Mouse (Mus musculus) limb, embryonic 14.5 days (tissue): ENCODE measurements around the gene Aen. TPM values are rescaled to one million over a fixed set of nuclear protein-coding genes. Genes with fewer than 3 reads are reported as not detected.

ENCODE experiments used
- ATAC-seq: fragments of 200-750 bp; cut with Nextera tagmentation; 2 replicates; pipeline ENCODE4 v1.8.0; 2017; ENCODE audit warnings: low read depth, moderate number of reproducible peaks, moderate TSS enrichment; ENCODE audit not compliant: low FRiP score
- DNase-seq: peaks from one replicate; pipeline ENCODE4 v3.0.0-alpha.2; 2015; ENCODE audit warnings: low spot score
- H3K27ac ChIP-seq: fragments of 300-500 bp; sonication (generic); replicated peaks from 2 replicates; pipeline ENCODE4 v1.5.1; 2014; ENCODE audit warnings: low read depth, mild to moderate bottlenecking, low read length, moderate library complexity, mixed read lengths
- H3K27me3 ChIP-seq: fragments of 300-500 bp; sonication (generic); 2 replicates; pipeline ENCODE4 v1.6.1; 2014; ENCODE audit warnings: low read length, mixed read lengths; ENCODE audit not compliant: control insufficient read depth, insufficient read depth
- H3K36me3 ChIP-seq: fragments of 300-500 bp; sonication (generic); 2 replicates; pipeline ENCODE4 v1.6.1; 2014; ENCODE audit warnings: mild to moderate bottlenecking, low read length, moderate library complexity, mixed read lengths; ENCODE audit not compliant: control insufficient read depth, insufficient read depth
- H3K4me1 ChIP-seq: fragments of 300-500 bp; sonication (generic); 2 replicates; pipeline ENCODE4 v1.6.1; 2014; ENCODE audit warnings: antibody characterized with exemption, low read length, mixed read lengths; ENCODE audit not compliant: control insufficient read depth, insufficient read depth
- H3K4me2 ChIP-seq: fragments of 300-500 bp; sonication (generic); replicated peaks from 2 replicates; pipeline ENCODE4 v1.6.1; 2014; ENCODE audit warnings: low read depth, mild to moderate bottlenecking, low read length, moderate library complexity; ENCODE audit not compliant: severe bottlenecking
- H3K4me3 ChIP-seq: fragments of 300-500 bp; sonication (generic); replicated peaks from 2 replicates; pipeline ENCODE4 v1.5.1; 2014; ENCODE audit warnings: low read length
- H3K9ac ChIP-seq: fragments of 300-500 bp; sonication (generic); 2 replicates; pipeline ENCODE4 v1.6.1; 2014; ENCODE audit warnings: mild to moderate bottlenecking, low read depth, low read length, moderate library complexity; ENCODE audit not compliant: severe bottlenecking
- H3K9me3 ChIP-seq: fragments of 300-500 bp; sonication (generic); 2 replicates; pipeline ENCODE4 v1.6.1; 2016; ENCODE audit warnings: low read length; ENCODE audit not compliant: control insufficient read depth
- POLR2A ChIP-seq: fragments of 200-500 bp; IDR thresholded peaks from 2 replicates; pipeline ENCODE4 v1.8.0; 2012; ENCODE audit warnings: inconsistent platforms, mild to moderate bottlenecking, moderate library complexity, borderline replicate concordance; ENCODE audit not compliant: insufficient read depth, insufficient read length; ENCODE audit errors: extremely low read depth
- WGBS: fragments of 180-500 bp; shearing (Covaris S2); extraction: QIAGEN DNeasy Blood & Tissue Kit; methylation state at CpG from one replicate; pipeline ENCODE4 v1.1.7; 2014; 5-methylcytosine and 5-hydroxymethylcytosine counted together
- polyA plus RNA-seq, 2 experiments: library from polyadenylated mRNA; depleted of rRNA in 1 of 2; stranded (reverse) in 1 of 2; unstranded in 1 of 2; fragments of >200 nt; fragmentation: Nextera tagmentation in 1 of 2; extraction: Ambion mirVana in 1 of 2; gene quantifications; 2 replicates each; pipeline versions ENCODE4 v1.2.1 to v1.2.3; 2012 to 2014

Gene Aen
- polyA plus RNA-seq, 2 experiments, result 29.2 to 34.1 TPM

DNA sequence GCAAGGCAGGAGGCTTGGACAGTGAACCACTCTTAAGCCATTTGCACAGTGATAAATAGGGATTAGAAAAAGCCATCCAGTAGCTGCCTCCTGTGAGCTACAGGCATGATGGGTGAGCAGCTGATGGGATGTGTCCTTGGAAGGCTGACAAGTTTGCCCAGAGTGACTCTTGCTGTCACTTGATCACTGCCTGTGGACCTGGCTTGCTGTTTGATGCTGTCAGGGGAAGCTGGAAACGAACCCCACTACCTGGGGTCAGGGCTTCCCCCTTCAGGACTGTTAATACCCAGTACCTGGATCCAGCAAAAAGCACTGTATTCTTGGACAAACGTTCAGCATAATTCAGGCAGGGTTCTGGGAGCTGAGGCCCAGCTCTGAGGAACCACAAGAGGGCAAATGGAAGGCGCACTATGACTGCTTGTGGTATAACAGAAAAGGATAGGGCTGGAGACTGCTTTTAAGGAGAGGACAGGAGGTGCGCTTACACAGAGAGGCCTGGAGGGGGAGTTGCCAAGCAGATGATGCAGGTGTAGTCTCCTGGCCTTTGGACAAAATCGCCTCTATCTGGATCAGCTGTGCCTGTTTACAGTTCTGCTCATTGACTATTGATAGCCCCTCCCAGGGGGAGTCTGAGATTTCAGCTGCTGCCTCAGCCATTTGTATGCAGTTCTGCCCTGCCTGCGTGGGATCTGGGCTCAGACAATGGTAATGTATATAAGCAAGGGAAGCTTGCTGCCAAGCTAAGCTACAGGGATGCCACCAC lies 14.9 kb downstream of the Aen start:
- Histone ChIP-seq H3K4me2 (no peak overlapping the region), H3K9ac (no peak overlapping the region), H3K36me3 (peaks cover 16% of the 10 kb centered on the region), H3K4me1 (peaks cover 8% of the 10 kb centered on the region; the same call in 1 of the 2 replicates), H3K27ac (no peak overlapping the region), H3K4me3 (no peak overlapping the region), H3K9me3 (no peaks in the 10 kb centered on the region), H3K27me3 (no peaks in the 10 kb centered on the region)
- DNase-seq, result no peak
- ATAC-seq, result no peak
- 45% methylated on average over 6 of the region's 6 CpGs for WGBS
- no peak for TF ChIP-seq POLR2A

- no peaks in the 10 kb centered on the region for H3K9me3 ChIP-seq
- WGBS, result 90% methylated on average over 4 of the region's 4 CpGs
These were observed 15.6 kb downstream of the Aen start for GRCm38 (mm10) chr7:78911209-78911608.

GRCm38 (mm10) chr7:78912253-78912973 lies 16.8 kb downstream of the Aen start:
- H3K4me1 ChIP-seq, result peaks cover 8% of the 10 kb centered on the region; the same call in 1 of the 2 replicates
- H3K36me3 ChIP-seq, result peaks cover 8% of the 10 kb centered on the region; the same call in 1 of the 2 replicates
- no peak overlapping the region for H3K9ac ChIP-seq
- 27% methylated on average over 20 of the region's 20 CpGs for WGBS
- DNase-seq (no peak), ATAC-seq (peak; percentile 23; the same call in 1 of the 2 replicates)
- H3K4me3 ChIP-seq, result no peak overlapping the region
- H3K4me2 ChIP-seq, result peak overlapping the region; percentile 32
- H3K9me3 ChIP-seq, result no peaks in the 10 kb centered on the region
- no peak for TF ChIP-seq POLR2A
- no peak overlapping the region for H3K27ac ChIP-seq
- no peaks in the 10 kb centered on the region for H3K27me3 ChIP-seq

More at GRCm38 (mm10) chr7:78911209-78911608, 15.6 kb downstream of the Aen start:
- H3K27ac ChIP-seq, result no peak overlapping the region
- no peak for TF ChIP-seq POLR2A
- ATAC-seq, result no peak
- H3K4me2 ChIP-seq, result no peak overlapping the region
- peaks cover 12% of the 10 kb centered on the region for H3K36me3 ChIP-seq
- H3K27me3 ChIP-seq, result no peaks in the 10 kb centered on the region
- peaks cover 8% of the 10 kb centered on the region; the same call in 1 of the 2 replicates for H3K4me1 ChIP-seq
- no peak overlapping the region for H3K9ac ChIP-seq
- no peak for DNase-seq
- H3K4me3 ChIP-seq, result no peak overlapping the region

GRCm38 (mm10) chr7:78912974-78913474 lies 17.4 kb downstream of the Aen start, which contains the start of gene Isg20:
Isg20 (plus strand) TSS chr7:78913424.
- peak within 1 kb of the TSS; percentile 32 for H3K4me2 ChIP-seq
- H3K9ac ChIP-seq, result no peak within 1 kb of the TSS
- H3K27me3 ChIP-seq, result no peaks in the 10 kb centered on the region
- ATAC-seq, result no peak
- H3K4me3 ChIP-seq, result no peak within 1 kb of the TSS
- TF ChIP-seq POLR2A, result no peak
- peaks cover 8% of the 10 kb centered on the region; the same call in 1 of the 2 replicates for H3K36me3 ChIP-seq
- 65% methylated on average over 5 of the region's 5 CpGs for WGBS
- H3K4me1 ChIP-seq, result peaks cover 8% of the 10 kb centered on the region; the same call in 1 of the 2 replicates
- H3K27ac ChIP-seq, result no peak within 1 kb of the TSS
- H3K9me3 ChIP-seq, result no peaks in the 10 kb centered on the region
- no peak for DNase-seq

- H3K9me3 ChIP-seq, result no peaks in the 10 kb centered on the region
- H3K27ac ChIP-seq, result no peak overlapping the region
- ATAC-seq, result no peak
- H3K27me3 ChIP-seq, result no peaks in the 10 kb centered on the region
- DNase-seq, result no peak
- 72% methylated on average over 19 of the region's 19 CpGs for WGBS
- no peak for TF ChIP-seq POLR2A
- no peak overlapping the region for H3K4me3 ChIP-seq
- peaks cover 8% of the 10 kb centered on the region; the same call in 1 of the 2 replicates for H3K4me1 ChIP-seq
- H3K36me3 ChIP-seq, result peaks cover 8% of the 10 kb centered on the region; the same call in 1 of the 2 replicates
- H3K4me2 ChIP-seq, result no peak overlapping the region
- H3K9ac ChIP-seq, result no peak overlapping the region
These were observed 18.2 kb downstream of the Aen start for GRCm38 (mm10) chr7:78913649-78914544.
